Mouse (Mus musculus) urinary bladder, postnatal 25 days (tissue): Measurements from ENCODE around the gene Myh14.
"Not testable (repeated sequence)": the region's sequence is repeated elsewhere in the genome, so short reads cannot be mapped to it uniquely, and the experiment has no call there.

Source experiments
- DNase-seq: peaks from one replicate; pipeline ENCODE4 v3.0.0; 2022; ENCODE audit warnings: low spot score

The Myh14 gene

DNA sequence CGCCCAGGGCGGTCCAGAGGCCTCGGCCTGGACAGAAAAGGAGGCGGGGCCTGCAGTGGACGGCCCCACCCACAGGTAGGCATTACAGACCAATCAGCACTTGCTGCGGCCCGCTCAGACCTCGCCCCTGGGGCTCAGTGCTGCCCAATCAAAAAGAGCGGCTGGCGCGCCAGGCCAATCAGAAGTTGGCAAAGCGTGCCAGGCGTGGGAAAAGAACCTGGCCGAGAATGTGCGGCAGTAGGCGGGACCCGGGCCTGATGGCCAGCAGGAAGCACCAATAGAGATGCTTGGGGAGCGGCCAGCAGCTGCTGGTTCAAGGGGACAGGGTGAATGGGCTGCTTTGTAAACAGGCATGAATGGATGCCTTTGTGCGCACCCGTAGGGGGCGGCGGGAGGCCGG lies at the start of gene Myh14:
Gene Myh14, minus strand, starts transcription at position 41 of the 400 bp plus-strand sequence.
- peak; percentile 70 for DNase-seq

DNA sequence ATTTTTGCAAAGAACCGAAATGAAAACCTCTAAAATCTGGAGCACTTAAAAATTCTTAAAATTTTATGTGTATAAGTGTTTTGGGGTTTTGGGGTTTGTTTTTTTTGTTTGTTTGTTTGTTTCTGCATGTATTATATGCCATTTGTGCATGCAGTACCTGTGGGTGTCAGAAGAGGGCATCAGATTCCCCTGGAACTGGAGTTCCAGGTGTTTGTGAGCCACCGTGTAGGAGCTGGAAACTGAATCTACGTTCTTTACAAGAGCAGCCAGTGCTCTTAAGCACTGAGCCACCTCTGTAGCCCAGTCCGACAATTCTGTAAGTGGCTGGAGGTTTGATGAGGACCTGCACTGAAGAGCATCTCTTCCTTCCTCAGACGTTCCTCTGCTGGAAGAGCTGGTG lies 39.2 kb upstream of the Myh14 start:
- no peak for DNase-seq

DNA sequence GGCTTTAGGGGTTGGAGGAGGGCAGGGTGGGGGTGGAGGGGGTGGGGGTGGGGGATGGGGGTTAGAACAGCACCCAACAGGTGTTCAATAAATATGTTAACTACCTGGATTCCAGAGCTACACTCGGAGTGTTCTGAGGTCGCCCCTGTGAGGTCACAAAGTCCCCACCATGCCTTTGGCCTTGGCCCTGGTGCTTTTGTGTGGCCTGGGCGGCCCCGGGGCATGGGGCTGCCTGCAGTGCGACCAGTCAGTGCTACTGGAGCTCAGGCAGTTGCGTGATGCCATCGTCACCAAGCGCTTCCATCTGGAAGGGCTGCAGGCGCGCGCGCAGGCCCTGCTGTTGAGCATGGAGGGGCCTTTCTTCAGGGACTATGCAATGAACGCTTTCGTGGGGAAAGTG lies 37.9 kb upstream of the Myh14 start, which contains the start of gene Izumo2:
Gene Izumo2, plus strand, starts transcription at position 169 of the 400 bp plus-strand sequence.
- DNase-seq: no peak

DNA sequence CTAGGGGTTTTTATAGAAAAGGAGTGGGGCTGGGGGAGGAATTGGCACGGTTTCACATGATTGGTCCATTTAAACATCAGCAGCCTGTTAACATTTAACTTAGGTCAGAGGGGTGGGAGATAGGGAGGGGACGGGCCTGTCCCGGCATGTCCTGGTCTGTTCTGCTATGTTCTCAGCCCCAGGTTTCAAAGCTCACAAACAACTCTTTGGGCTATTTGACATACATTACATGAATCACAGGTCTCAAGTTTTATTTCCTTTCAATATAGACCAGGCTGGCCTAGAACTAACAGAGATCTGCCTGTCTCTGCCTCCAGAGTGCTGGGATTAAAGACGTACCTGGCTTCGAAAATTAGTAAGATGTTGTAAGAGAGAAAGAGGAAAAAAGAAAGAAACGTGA lies 37.5 kb upstream of the Myh14 start:
- not testable (repeated sequence) for DNase-seq

DNA sequence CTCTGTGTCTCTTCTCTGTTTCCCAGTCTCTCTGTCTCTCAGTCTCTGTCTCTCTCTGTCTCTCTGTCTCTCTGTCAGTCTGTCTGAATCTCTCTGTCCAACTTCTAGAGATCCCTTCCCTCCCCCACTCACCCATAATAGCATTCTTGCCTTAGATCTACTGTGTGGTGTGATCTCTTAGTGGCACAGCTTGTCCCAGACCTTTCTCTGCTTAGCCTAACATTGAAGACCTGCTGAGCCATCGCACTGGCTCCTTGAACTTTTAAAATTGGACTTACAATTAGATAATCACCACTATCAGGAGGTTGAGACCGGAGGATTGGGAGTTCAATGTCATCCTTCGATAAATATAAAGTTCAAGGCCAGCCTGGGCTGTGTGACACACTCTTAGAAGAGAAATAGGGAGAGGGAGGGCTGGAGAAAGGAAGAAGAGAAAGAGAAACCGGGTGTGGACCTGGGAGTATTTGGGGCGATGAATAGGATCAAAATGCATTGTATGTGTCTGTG lies 36.6 kb upstream of the Myh14 start:
- no peak for DNase-seq

GRCm38 (mm10) chr7:44706322-44706721 lies 35.7 kb upstream of the Myh14 start:
- DNase-seq: no peak

DNA sequence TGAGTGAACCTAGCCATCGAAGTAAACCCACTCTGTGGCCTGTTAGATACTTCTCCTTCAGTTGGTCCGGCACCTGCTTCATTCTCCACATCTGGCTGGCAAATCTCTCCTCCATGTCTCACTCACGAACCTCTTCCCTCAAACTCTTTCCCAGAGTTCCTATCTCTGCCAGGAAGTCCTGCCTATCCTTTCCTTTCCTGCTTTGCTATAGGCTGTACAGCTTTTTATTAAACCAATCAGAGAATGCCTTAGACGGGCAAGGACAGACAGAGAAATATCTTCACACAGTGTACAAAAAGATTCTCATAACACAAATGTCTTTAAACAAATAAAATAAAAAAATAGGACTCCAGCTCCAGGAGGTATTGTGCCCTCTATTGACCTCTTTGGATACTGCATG lies 34.4 kb upstream of the Myh14 start:
- no peak for DNase-seq

DNA sequence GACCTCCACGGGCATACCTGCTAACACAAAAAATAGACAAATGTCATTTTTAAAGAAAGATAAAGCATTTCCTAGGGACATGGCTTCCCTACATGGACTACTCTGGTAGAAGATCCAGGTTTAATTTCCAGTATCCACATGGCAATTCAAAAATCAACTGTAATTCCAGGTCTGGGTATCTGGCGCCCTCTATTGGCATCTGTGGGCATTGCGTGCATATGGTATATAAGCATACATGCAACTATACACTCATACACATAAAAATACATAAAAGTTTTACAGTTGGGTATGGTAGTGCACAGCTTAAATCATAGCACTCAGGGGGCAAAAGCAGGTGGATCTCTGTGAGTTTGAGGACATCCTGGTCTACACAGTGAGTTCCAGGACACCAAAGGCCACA lies 33.7 kb upstream of the Myh14 start:
- no peak for DNase-seq

- DNase-seq: no peak
Observed at GRCm38 (mm10) chr7:44702985-44703384, 32.3 kb upstream of the Myh14 start.

GRCm38 (mm10) chr7:44701921-44702320 lies 31.3 kb upstream of the Myh14 start:
- DNase-seq: no peak

GRCm38 (mm10) chr7:44697980-44698379 lies 27.3 kb upstream of the Myh14 start:
- DNase-seq: no peak

GRCm38 (mm10) chr7:44697191-44697710 lies 26.6 kb upstream of the Myh14 start:
- DNase-seq: peak; percentile 33

DNA sequence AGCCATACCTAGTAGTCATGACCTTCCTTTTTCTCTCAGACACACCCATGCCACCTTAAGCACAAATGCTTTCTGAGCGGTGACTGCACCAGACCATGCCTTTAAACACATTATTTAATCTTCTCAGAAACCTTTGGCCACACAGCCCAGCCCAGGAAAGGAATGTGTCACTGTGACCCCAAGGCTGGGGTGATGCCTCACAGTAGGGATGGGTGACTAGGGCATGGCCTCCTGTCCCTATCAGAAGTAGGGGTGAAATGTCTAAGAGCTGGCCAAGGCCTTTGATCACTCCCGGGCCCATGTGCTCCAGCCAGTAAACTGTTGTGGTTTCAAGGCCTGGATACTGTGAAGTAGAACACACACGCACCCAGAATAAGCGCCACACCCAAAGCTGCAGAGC lies 24.6 kb upstream of the Myh14 start:
- no peak for DNase-seq

- DNase-seq: no peak
Observed at GRCm38 (mm10) chr7:44693427-44694175, 23.0 kb upstream of the Myh14 start.

GRCm38 (mm10) chr7:44689331-44689730 lies 18.7 kb upstream of the Myh14 start:
- DNase-seq: no peak

- no peak for DNase-seq
Observed at GRCm38 (mm10) chr7:44688890-44689289, 18.2 kb upstream of the Myh14 start.

DNA sequence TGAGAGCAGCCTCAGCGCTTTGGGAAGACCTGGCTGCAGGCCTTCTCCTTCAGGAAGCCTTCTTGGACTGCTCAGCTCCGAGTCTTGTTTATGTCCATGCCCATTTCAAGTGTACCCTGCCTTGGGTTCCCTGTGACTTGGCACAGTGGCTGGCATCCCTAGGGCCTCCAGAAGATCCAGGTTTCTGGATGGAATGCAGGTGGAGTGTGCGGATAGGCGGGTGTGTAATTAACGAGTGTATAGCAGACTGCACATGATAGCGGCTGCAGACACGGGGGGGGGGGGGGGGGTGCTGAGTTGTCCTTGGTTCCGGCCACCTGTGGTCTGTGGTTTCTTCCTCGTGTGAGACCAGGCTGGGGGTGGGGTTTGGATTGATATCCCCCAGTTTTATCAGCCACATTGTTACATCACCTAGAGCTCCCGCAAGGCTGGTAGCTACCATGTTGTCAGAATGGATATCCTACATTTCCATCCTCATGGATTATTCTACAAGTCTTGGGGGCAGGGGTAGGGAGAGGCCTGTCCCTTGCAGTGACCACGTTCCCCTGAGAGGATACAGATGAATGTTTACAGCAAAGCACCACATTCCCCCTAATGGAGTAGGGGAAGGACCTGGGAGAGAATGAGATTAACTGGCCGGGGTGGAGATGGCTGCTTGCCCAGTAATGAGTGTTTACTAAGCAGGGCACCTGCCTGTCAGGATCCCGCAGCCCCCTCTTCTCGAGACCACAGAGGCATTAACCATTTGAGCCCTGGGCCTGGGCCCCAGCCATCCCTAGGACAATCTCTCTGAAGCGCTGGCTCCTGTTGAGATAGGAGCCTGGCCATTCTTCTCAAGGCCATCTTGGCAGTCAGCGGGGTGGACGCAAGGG lies 15.1 kb upstream of the Myh14 start:
- DNase-seq: no peak

- no peak for DNase-seq
Observed at GRCm38 (mm10) chr7:44683656-44684055, 13.0 kb upstream of the Myh14 start.

GRCm38 (mm10) chr7:44676611-44677010 lies 6.0 kb upstream of the Myh14 start:
- no peak for DNase-seq

DNA sequence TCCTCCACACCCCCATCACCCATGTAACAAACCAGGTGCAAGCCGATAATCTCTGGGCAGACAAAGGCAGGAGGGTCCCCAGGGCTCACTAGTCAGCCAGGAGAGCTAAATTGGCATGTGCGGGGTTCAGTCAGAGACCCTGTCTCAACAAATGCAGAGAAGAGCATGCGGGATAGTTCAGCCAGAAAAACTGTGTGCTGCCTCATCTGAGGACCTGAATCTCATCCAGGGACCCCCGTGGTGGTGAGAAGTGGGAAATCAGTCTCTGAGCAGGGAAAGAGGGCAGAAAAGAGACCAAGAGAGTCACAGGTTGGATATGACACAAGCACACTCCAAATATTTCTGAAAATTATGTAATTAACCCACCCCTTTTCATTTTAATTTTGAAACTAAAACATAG lies 5.5 kb upstream of the Myh14 start:
- DNase-seq: no peak

DNA sequence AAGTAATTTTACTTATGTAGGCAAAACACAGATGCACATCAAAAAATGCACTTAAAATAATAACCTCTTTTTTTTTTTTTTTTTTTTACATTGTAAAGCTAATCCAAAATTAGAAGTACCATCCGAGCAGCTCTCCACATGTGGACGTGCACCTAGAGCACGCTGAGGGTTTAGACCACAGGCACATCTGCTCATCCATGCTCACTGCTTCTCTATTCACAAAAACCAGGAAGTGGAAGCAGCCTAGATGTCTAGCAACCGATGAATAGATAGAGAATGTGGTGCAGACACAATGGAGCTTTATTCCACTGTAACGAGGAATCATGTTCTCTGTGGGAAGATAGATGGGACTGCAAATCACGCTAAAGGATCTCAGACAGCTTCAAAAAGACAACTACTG lies 4.5 kb upstream of the Myh14 start:
- DNase-seq: no peak

GRCm38 (mm10) chr7:44674511-44674910 lies 3.9 kb upstream of the Myh14 start:
- no peak for DNase-seq

DNA sequence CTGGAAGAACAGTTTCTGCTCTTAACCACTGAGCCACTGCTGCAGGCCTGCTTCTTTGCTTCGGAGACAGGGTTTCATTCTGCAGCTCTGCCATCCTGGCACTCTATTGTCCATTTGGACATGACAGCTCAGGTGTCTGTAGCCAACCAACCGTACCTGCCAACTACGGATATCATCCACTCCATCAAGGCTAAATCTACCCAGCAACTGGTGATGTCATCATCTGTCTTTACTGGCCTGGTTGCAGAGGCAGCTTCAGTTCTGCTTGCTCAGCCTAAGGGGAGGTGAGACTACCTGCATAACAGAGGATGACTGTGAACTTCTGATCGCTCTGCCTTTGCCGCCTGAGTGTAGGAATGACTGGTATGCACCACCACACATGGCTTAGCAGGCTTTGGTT lies 1.6 kb upstream of the Myh14 start:
- no peak for DNase-seq
